Mouse (Mus musculus) layer of hippocampus, postnatal 14 days (tissue): ENCODE measurements at regions not wholly inside any gene's neighbourhood (a gene's known extent, or its start where the extent isn't known, plus 50 kb on each side); places are given as distances from the start of the nearest gene placed in this dataset.

ENCODE experiments used
- DNase-seq, 2 experiments: peaks; one replicate each; pipeline ENCODE4 v3.0.0; 2021 to 2022; ENCODE audit warnings: low spot score in 2 of 2, mixed read lengths in 1 of 2

- DNase-seq, result no peak
Observed at GRCm38 (mm10) chr3:132237344-132237743, 152.3 kb downstream of the Dkk2 start.

GRCm38 (mm10) chr3:132257834-132258233, 172.7 kb downstream of the Dkk2 start:
- DNase-seq, result no peak

GRCm38 (mm10) chr3:132269641-132270040, 184.5 kb downstream of the Dkk2 start:
- peak in 1 of 2 experiments; percentile 33 for DNase-seq

GRCm38 (mm10) chr3:132274786-132275185, 189.7 kb downstream of the Dkk2 start:
- no peak for DNase-seq

- DNase-seq, result no peak
Observed at GRCm38 (mm10) chr3:132277771-132278170, 192.7 kb downstream of the Dkk2 start.

- no peak for DNase-seq
Observed at GRCm38 (mm10) chr3:132287714-132288113, 202.6 kb downstream of the Dkk2 start.

- no peak for DNase-seq
Observed at GRCm38 (mm10) chr3:132326961-132327360, 241.9 kb downstream of the Dkk2 start.

GRCm38 (mm10) chr3:132343625-132344024, 258.5 kb downstream of the Dkk2 start:
- no peak for DNase-seq

GRCm38 (mm10) chr3:132345856-132346255, 260.8 kb downstream of the Dkk2 start:
- DNase-seq, result no peak

- no peak for DNase-seq
Observed at GRCm38 (mm10) chr3:132349602-132350001, 264.5 kb downstream of the Dkk2 start.

- no peak for DNase-seq
Observed at GRCm38 (mm10) chr3:132353204-132353603, 268.1 kb downstream of the Dkk2 start.

- DNase-seq, result no peak
Observed at GRCm38 (mm10) chr3:132359596-132359995, 270.0 kb upstream of the Gimd1 start.

GRCm38 (mm10) chr3:132375579-132375978, 254.0 kb upstream of the Gimd1 start:
- no peak for DNase-seq

GRCm38 (mm10) chr3:132417742-132418141, 211.9 kb upstream of the Gimd1 start:
- DNase-seq, result no peak

- peak in 1 of 2 experiments; percentile 8 for DNase-seq
Observed at GRCm38 (mm10) chr3:132425819-132426671, 203.6 kb upstream of the Gimd1 start.

GRCm38 (mm10) chr3:132427244-132427643, 202.4 kb upstream of the Gimd1 start:
- DNase-seq, result no peak

GRCm38 (mm10) chr3:132428148-132428547, 201.5 kb upstream of the Gimd1 start:
- DNase-seq, result no peak

- DNase-seq, result no peak
Observed at GRCm38 (mm10) chr3:132431805-132432204, 197.8 kb upstream of the Gimd1 start.

GRCm38 (mm10) chr3:132441226-132441625, 188.4 kb upstream of the Gimd1 start:
- DNase-seq, result no peak

- no peak for DNase-seq
Observed at GRCm38 (mm10) chr3:132453927-132454326, 175.7 kb upstream of the Gimd1 start.

GRCm38 (mm10) chr3:132462348-132462959, 167.2 kb upstream of the Gimd1 start:
- no peak for DNase-seq

GRCm38 (mm10) chr3:132471070-132471469, 158.6 kb upstream of the Gimd1 start:
- no peak for DNase-seq

- no peak for DNase-seq
Observed at GRCm38 (mm10) chr3:132477768-132478167, 151.9 kb upstream of the Gimd1 start.
